Mouse (Mus musculus): Measurements from ENCODE around the gene Ubash3b.

DNA sequence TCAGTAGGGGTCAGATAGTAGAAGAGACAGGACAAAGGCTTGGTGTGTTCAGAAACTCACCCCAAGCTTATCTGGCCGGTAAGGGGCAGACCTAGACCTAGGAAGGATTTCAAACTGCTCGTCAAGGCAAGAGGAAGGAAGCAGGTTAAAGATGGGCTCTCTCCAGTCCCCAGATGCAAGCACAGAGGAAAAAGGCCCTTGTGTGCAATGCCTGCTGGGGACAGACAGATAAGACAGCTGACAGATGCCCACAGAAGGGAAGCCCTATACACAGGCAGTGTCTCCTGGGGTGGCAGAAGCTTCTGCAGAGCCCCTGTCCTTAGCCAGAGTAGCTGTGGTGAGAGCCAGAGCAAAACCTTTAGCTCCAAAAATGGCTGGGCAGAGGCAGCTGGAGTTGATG is 11.6 kb downstream of the Ubash3b start:
- TF ChIP-seq CTCF (IDR thresholded peaks at IDR 0.05; ENCODE audit: control insufficient read depth, insufficient read depth, insufficient read length) (no peak), CEBPB (IDR thresholded peaks at IDR 0.05; ENCODE audit: low read depth) (no peak), MAX (IDR thresholded peaks at IDR 0.05) (no peak), MYOD1 (IDR thresholded peaks at IDR 0.05; ENCODE audit: control insufficient read depth, insufficient read length, low read depth) (no peak), USF1 (IDR thresholded peaks at IDR 0.05; ENCODE audit: low read depth) (no peak), FOSL1 (IDR thresholded peaks at IDR 0.05; ENCODE audit: insufficient read depth, low read length, poor library complexity, severe bottlenecking) (no peak), MYOG (IDR thresholded peaks at IDR 0.05; ENCODE audit: control insufficient read depth, extremely low read depth, insufficient read length) (no peak)
